Mouse (Mus musculus) cerebellum, adult 2 months (tissue): Measurements from ENCODE around the gene Pdxk. TPM values are rescaled to one million over a fixed set of nuclear protein-coding genes. Genes with fewer than 3 reads are reported as not detected.

ENCODE experiments used
- DNase-seq, 2 experiments: peaks; one replicate each; pipeline ENCODE4 v3.0.0; 2021
- H3K27ac ChIP-seq: fragments of 200-500 bp; 2 replicates; pipeline ENCODE4 v1.5.1; 2012; ENCODE audit warnings: low read length, control low read depth, inconsistent platforms; ENCODE audit not compliant: insufficient read depth
- H3K27me3 ChIP-seq: fragments of 200-500 bp; 2 replicates; pipeline ENCODE4 v1.6.1; 2012; ENCODE audit warnings: inconsistent platforms, mild to moderate bottlenecking, low read length, moderate library complexity; ENCODE audit not compliant: control insufficient read depth, insufficient read depth
- H3K4me1 ChIP-seq: fragments of 200-500 bp; 2 replicates; pipeline ENCODE4 v1.6.1; 2011; ENCODE audit warnings: low read length; ENCODE audit not compliant: control insufficient read depth, insufficient read depth
- H3K4me3 ChIP-seq: fragments of 200-500 bp; replicated peaks from 2 replicates; pipeline ENCODE3; 2011; ENCODE audit warnings: mild to moderate bottlenecking, low read depth, low read length, control low read depth; ENCODE audit not compliant: insufficient read depth
- CTCF ChIP-seq: fragments of 200-500 bp; IDR thresholded peaks from 2 replicates; pipeline ENCODE4 v1.5.1; 2011; ENCODE audit warnings: low read depth, mild to moderate bottlenecking, control low read depth, low read length, moderate library complexity, borderline replicate concordance; ENCODE audit not compliant: insufficient read depth
- POLR2A ChIP-seq: fragments of 200-500 bp; IDR thresholded peaks from 2 replicates; pipeline ENCODE4 v1.6.1; 2011; ENCODE audit warnings: low read length, control low read depth, borderline replicate concordance; ENCODE audit not compliant: insufficient read depth
- WGBS: fragments of 180-500 bp; shearing (Covaris S2); methylation state at CpG from one replicate; pipeline ENCODE4 v1.1.7; 2018; 5-methylcytosine and 5-hydroxymethylcytosine counted together
- polyA plus RNA-seq: library from polyadenylated mRNA; depleted of rRNA; stranded (reverse); fragments of >200 nt; gene quantifications from 2 replicates; pipeline ENCODE4 v1.2.3, GENCODE M21; 2012

Pdxk gene
- polyA plus RNA-seq, 1 experiment = 82.0 TPM

GRCm38 (mm10) chr10:78464201-78464791 is 479 bp downstream of the Pdxk start:
- Histone ChIP-seq H3K4me3 (peak overlapping the region; percentile 85), H3K27me3 (no peaks in the 10 kb centered on the region), H3K4me1 (peaks cover 23% of the 10 kb centered on the region), H3K27ac (peak overlapping the region; percentile 85)
- 1% methylated on average over 32 of the region's 32 CpGs for WGBS
- TF ChIP-seq POLR2A (no peak), CTCF (no peak)
- DNase-seq = no peak

- DNase-seq = peak; percentile 39 to 46
- peak overlapping the region; percentile 85 for H3K27ac ChIP-seq
- 15% methylated on average over 3 of the region's 3 CpGs for WGBS
Measured at GRCm38 (mm10) chr10:78463769-78464167, 1.0 kb downstream of the Pdxk start.

GRCm38 (mm10) chr10:78462945-78463768 is 1.6 kb downstream of the Pdxk start:
- WGBS = 74% methylated on average over 8 of the region's 8 CpGs
- Histone ChIP-seq H3K4me3 (peak overlapping the region; percentile 85), H3K27ac (peak overlapping the region; percentile 85; the same call in 1 of the 2 replicates), H3K27me3 (no peaks in the 10 kb centered on the region), H3K4me1 (peaks cover 33% of the 10 kb centered on the region)
- TF ChIP-seq POLR2A = no peak
- no peak for TF ChIP-seq CTCF
- no peak for DNase-seq

More at GRCm38 (mm10) chr10:78463769-78464167, 1.0 kb downstream of the Pdxk start:
- Histone ChIP-seq H3K27me3 (no peaks in the 10 kb centered on the region), H3K4me3 (peak overlapping the region; percentile 85), H3K4me1 (peaks cover 27% of the 10 kb centered on the region)
- no peak for TF ChIP-seq CTCF
- no peak for TF ChIP-seq POLR2A

- 51% methylated on average over 4 of the region's 4 CpGs for WGBS
- Histone ChIP-seq H3K27me3 (no peaks in the 10 kb centered on the region), H3K27ac (no peak overlapping the region), H3K4me3 (no peak overlapping the region), H3K4me1 (peaks cover 41% of the 10 kb centered on the region)
- TF ChIP-seq CTCF (peak; percentile 22; the same call in 1 of the 2 replicates), POLR2A (no peak)
- no peak for DNase-seq
Measured at GRCm38 (mm10) chr10:78461767-78462166, 3.0 kb downstream of the Pdxk start.

- WGBS = 22% methylated on average over 4 of the region's 5 CpGs
- DNase-seq = no peak
- H3K4me1 ChIP-seq = peaks cover 44% of the 10 kb centered on the region
- no peak overlapping the region for H3K27ac ChIP-seq
- no peaks in the 10 kb centered on the region for H3K27me3 ChIP-seq
- no peak for TF ChIP-seq CTCF
- TF ChIP-seq POLR2A = no peak
- no peak overlapping the region for H3K4me3 ChIP-seq
Measured at GRCm38 (mm10) chr10:78460463-78460862, 4.3 kb downstream of the Pdxk start.

GRCm38 (mm10) chr10:78458348-78459111 is 6.2 kb downstream of the Pdxk start:
- H3K4me3 ChIP-seq = no peak overlapping the region
- WGBS = 28% methylated on average over 5 of the region's 5 CpGs
- 0 out of 2 replicates have a peak overlapping the region, but pooled peaks have one; percentile 43 for H3K27ac ChIP-seq
- TF ChIP-seq CTCF = no peak
- TF ChIP-seq POLR2A = no peak
- DNase-seq = no peak
- peaks cover 46% of the 10 kb centered on the region for H3K4me1 ChIP-seq
- H3K27me3 ChIP-seq = no peaks in the 10 kb centered on the region

- no peak overlapping the region for H3K4me3 ChIP-seq
- TF ChIP-seq CTCF (no peak), POLR2A (no peak)
- H3K27me3 ChIP-seq = no peaks in the 10 kb centered on the region
- WGBS = 67% methylated on average over 10 of the region's 10 CpGs
- no peak for DNase-seq
- 0 out of 2 replicates have a peak overlapping the region, but pooled peaks have one; percentile 4 for H3K27ac ChIP-seq
- peaks cover 41% of the 10 kb centered on the region for H3K4me1 ChIP-seq
Measured at GRCm38 (mm10) chr10:78457495-78458347, 7.1 kb downstream of the Pdxk start.
